Mouse (Mus musculus): Measurements from ENCODE around the gene Cyp2d22.

GRCm38 (mm10) chr15:82362234-82362633 is 17.8 kb downstream of the Cyp2d22 start:
- TF ChIP-seq CTCF (IDR thresholded peaks at IDR 0.05; ENCODE audit: control insufficient read depth, insufficient read depth, insufficient replicate concordance, low read depth, low read length) (no peak), POLR2A (IDR thresholded peaks at IDR 0.05; ENCODE audit: control insufficient read depth, low read depth, low read length) (no peak)
